Mouse (Mus musculus): ENCODE results near the gene Ccnq. TPM values are rescaled to one million over a fixed set of nuclear protein-coding genes. Genes with fewer than 3 reads are reported as not detected.

Gene Ccnq
- polyA plus RNA-seq, 1 experiment: 75.6 TPM

- Histone ChIP-seq H3K36me3 (ENCODE audit: control insufficient read depth, insufficient read depth, low read length) (no peaks in the 10 kb centered on the region), H3K4me3 (ENCODE audit: control insufficient read depth, insufficient read depth, low read length) (no peak overlapping the region), H3K27me3 (ENCODE audit: control insufficient read depth, insufficient read depth, low read length) (no peaks in the 10 kb centered on the region), H3K27ac (ENCODE audit: control insufficient read depth, insufficient read depth, low read length) (no peak overlapping the region), H3K4me1 (replicated peaks; ENCODE audit: control insufficient read depth, insufficient read depth, low read length) (no peaks in the 10 kb centered on the region)
- no peak for DNase-seq
- TF ChIP-seq CTCF (IDR thresholded peaks at IDR 0.05; ENCODE audit: borderline replicate concordance, control insufficient read depth, extremely low read depth, insufficient read depth, low read length, poor library complexity) (no peak), POLR2A (IDR thresholded peaks at IDR 0.05; ENCODE audit: control insufficient read depth, extremely low read depth, insufficient read depth, low read length, poor library complexity) (no peak)
- 98% methylated on average over 1 of the region's 1 CpGs for WGBS
Observed at GRCm38 (mm10) chr11:78735168-78735567, 16.4 kb downstream of the Ccnq start.

GRCm38 (mm10) chr11:78732619-78733018 is 18.9 kb downstream of the Ccnq start:
- TF ChIP-seq CTCF (IDR thresholded peaks at IDR 0.05; ENCODE audit: borderline replicate concordance, control insufficient read depth, extremely low read depth, insufficient read depth, low read length, poor library complexity): no peak
- TF ChIP-seq POLR2A (IDR thresholded peaks at IDR 0.05; ENCODE audit: control insufficient read depth, extremely low read depth, insufficient read depth, low read length, poor library complexity): no peak
- no peaks in the 10 kb centered on the region for H3K4me1 ChIP-seq (replicated peaks; ENCODE audit: control insufficient read depth, insufficient read depth, low read length)
- DNase-seq: no peak
- H3K36me3 ChIP-seq (ENCODE audit: control insufficient read depth, insufficient read depth, low read length): no peaks in the 10 kb centered on the region
- no peak overlapping the region for H3K27ac ChIP-seq (ENCODE audit: control insufficient read depth, insufficient read depth, low read length)
- no peak overlapping the region for H3K4me3 ChIP-seq (ENCODE audit: control insufficient read depth, insufficient read depth, low read length)
- no peaks in the 10 kb centered on the region for H3K27me3 ChIP-seq (ENCODE audit: control insufficient read depth, insufficient read depth, low read length)
- 91% methylated on average over 6 of the region's 6 CpGs for WGBS

- Histone ChIP-seq H3K27ac (ENCODE audit: control insufficient read depth, insufficient read depth, low read length) (no peak overlapping the region), H3K27me3 (ENCODE audit: control insufficient read depth, insufficient read depth, low read length) (no peaks in the 10 kb centered on the region), H3K4me3 (ENCODE audit: control insufficient read depth, insufficient read depth, low read length) (no peak overlapping the region), H3K4me1 (replicated peaks; ENCODE audit: control insufficient read depth, insufficient read depth, low read length) (no peaks in the 10 kb centered on the region), H3K36me3 (ENCODE audit: control insufficient read depth, insufficient read depth, low read length) (no peaks in the 10 kb centered on the region)
- TF ChIP-seq CTCF (IDR thresholded peaks at IDR 0.05; ENCODE audit: borderline replicate concordance, control insufficient read depth, extremely low read depth, insufficient read depth, low read length, poor library complexity) (no peak), POLR2A (IDR thresholded peaks at IDR 0.05; ENCODE audit: control insufficient read depth, extremely low read depth, insufficient read depth, low read length, poor library complexity) (no peak)
- no peak for DNase-seq
- 28% methylated on average over 2 of the region's 2 CpGs for WGBS
Observed at GRCm38 (mm10) chr11:78730902-78731301, 20.6 kb downstream of the Ccnq start.

GRCm38 (mm10) chr11:78728041-78728440 is 23.5 kb downstream of the Ccnq start:
- no peaks in the 10 kb centered on the region for H3K27me3 ChIP-seq (ENCODE audit: control insufficient read depth, insufficient read depth, low read length)
- H3K4me3 ChIP-seq (ENCODE audit: control insufficient read depth, insufficient read depth, low read length): no peak overlapping the region
- DNase-seq: no peak
- no peaks in the 10 kb centered on the region for H3K36me3 ChIP-seq (ENCODE audit: control insufficient read depth, insufficient read depth, low read length)
- WGBS: 79% methylated on average over 4 of the region's 4 CpGs
- no peaks in the 10 kb centered on the region for H3K4me1 ChIP-seq (replicated peaks; ENCODE audit: control insufficient read depth, insufficient read depth, low read length)
- H3K27ac ChIP-seq (ENCODE audit: control insufficient read depth, insufficient read depth, low read length): no peak overlapping the region
- no peak for TF ChIP-seq POLR2A (IDR thresholded peaks at IDR 0.05; ENCODE audit: control insufficient read depth, extremely low read depth, insufficient read depth, low read length, poor library complexity)
- TF ChIP-seq CTCF (IDR thresholded peaks at IDR 0.05; ENCODE audit: borderline replicate concordance, control insufficient read depth, extremely low read depth, insufficient read depth, low read length, poor library complexity): no peak

GRCm38 (mm10) chr11:78726366-78726765 is 25.2 kb downstream of the Ccnq start:
- Histone ChIP-seq H3K4me3 (ENCODE audit: control insufficient read depth, insufficient read depth, low read length) (no peak overlapping the region), H3K27me3 (ENCODE audit: control insufficient read depth, insufficient read depth, low read length) (no peaks in the 10 kb centered on the region)

GRCm38 (mm10) chr11:78724792-78725191 is 26.7 kb downstream of the Ccnq start:
- Histone ChIP-seq H3K27me3 (ENCODE audit: control insufficient read depth, insufficient read depth, low read length) (no peaks in the 10 kb centered on the region), H3K36me3 (ENCODE audit: control insufficient read depth, insufficient read depth, low read length) (no peaks in the 10 kb centered on the region), H3K4me3 (ENCODE audit: control insufficient read depth, insufficient read depth, low read length) (no peak overlapping the region), H3K27ac (ENCODE audit: control insufficient read depth, insufficient read depth, low read length) (no peak overlapping the region), H3K4me1 (replicated peaks; ENCODE audit: control insufficient read depth, insufficient read depth, low read length) (no peaks in the 10 kb centered on the region)
- no peak for TF ChIP-seq POLR2A (IDR thresholded peaks at IDR 0.05; ENCODE audit: control insufficient read depth, extremely low read depth, insufficient read depth, low read length, poor library complexity)
- TF ChIP-seq CTCF (IDR thresholded peaks at IDR 0.05; ENCODE audit: borderline replicate concordance, control insufficient read depth, extremely low read depth, insufficient read depth, low read length, poor library complexity): no peak
- no peak for DNase-seq
- 91% methylated on average over 1 of the region's 1 CpGs for WGBS

More at GRCm38 (mm10) chr11:78726366-78726765, 25.2 kb downstream of the Ccnq start:
- 82% methylated on average over 3 of the region's 3 CpGs for WGBS
- H3K27ac ChIP-seq (ENCODE audit: control insufficient read depth, insufficient read depth, low read length): no peak overlapping the region
- DNase-seq: no peak
- no peaks in the 10 kb centered on the region for H3K4me1 ChIP-seq (replicated peaks; ENCODE audit: control insufficient read depth, insufficient read depth, low read length)
- no peaks in the 10 kb centered on the region for H3K36me3 ChIP-seq (ENCODE audit: control insufficient read depth, insufficient read depth, low read length)
- no peak for TF ChIP-seq CTCF (IDR thresholded peaks at IDR 0.05; ENCODE audit: borderline replicate concordance, control insufficient read depth, extremely low read depth, insufficient read depth, low read length, poor library complexity)
- TF ChIP-seq POLR2A (IDR thresholded peaks at IDR 0.05; ENCODE audit: control insufficient read depth, extremely low read depth, insufficient read depth, low read length, poor library complexity): no peak

GRCm38 (mm10) chr11:78721419-78721818 is 30.1 kb downstream of the Ccnq start:
- Histone ChIP-seq H3K4me3 (ENCODE audit: control insufficient read depth, insufficient read depth, low read length) (no peak overlapping the region), H3K27ac (ENCODE audit: control insufficient read depth, insufficient read depth, low read length) (no peak overlapping the region), H3K4me1 (replicated peaks; ENCODE audit: control insufficient read depth, insufficient read depth, low read length) (no peaks in the 10 kb centered on the region), H3K36me3 (ENCODE audit: control insufficient read depth, insufficient read depth, low read length) (no peaks in the 10 kb centered on the region), H3K27me3 (ENCODE audit: control insufficient read depth, insufficient read depth, low read length) (no peaks in the 10 kb centered on the region)
- WGBS: 68% methylated on average over 2 of the region's 2 CpGs
- no peak for TF ChIP-seq CTCF (IDR thresholded peaks at IDR 0.05; ENCODE audit: borderline replicate concordance, control insufficient read depth, extremely low read depth, insufficient read depth, low read length, poor library complexity)
- no peak for TF ChIP-seq POLR2A (IDR thresholded peaks at IDR 0.05; ENCODE audit: control insufficient read depth, extremely low read depth, insufficient read depth, low read length, poor library complexity)
- DNase-seq: no peak
